Comparison of ENCODE assay signal across 18 mouse cellular contexts in genomic region chr4:137898490-137898889, GRCm38 (mm10). TPM values are rescaled to one million over a fixed set of nuclear protein-coding genes. Genes with fewer than 3 reads are reported as not detected.
DNase-seq lines count a peak whose midpoint lies in the region; ATAC-seq and TF ChIP-seq lines count a peak whose summit lies in the region.
"Had no signal": no experiment of that assay in that cellular context is flagged by ENCODE, and none has a peak within 500 bp of the region (broad histone marks: within the 10 kb centered on the region; RNA-seq: fewer than 3 reads in every experiment).

No protein-coding gene starts in this region.

- H3K36me3 ChIP-seq in midbrain, embryonic 10.5 days: no peaks in the 10 kb centered on the region
- no peaks in the 10 kb centered on the region for H3K36me3 ChIP-seq in midbrain, embryonic 15.5 days (replicated peaks)
- H3K36me3 ChIP-seq in E14TG2a.4 (ENCODE audit: insufficient read depth, low read length): no peaks in the 10 kb centered on the region
- H3K36me3 ChIP-seq in embryonic facial prominence, embryonic 12.5 days: no peaks in the 10 kb centered on the region
- H3K36me3 ChIP-seq: forebrain, embryonic 10.5 days; G1E; heart, embryonic 12.5 days; hindbrain, embryonic 15.5 days had no signal

- peaks cover 68% of the 10 kb centered on the region for H3K4me1 ChIP-seq in midbrain, embryonic 10.5 days
- peaks cover 41% of the 10 kb centered on the region for H3K4me1 ChIP-seq in midbrain, embryonic 15.5 days
- H3K4me1 ChIP-seq in E14TG2a.4 (replicated peaks; ENCODE audit: low read depth, low read length): peaks cover 70% of the 10 kb centered on the region
- peaks cover 46% of the 10 kb centered on the region for H3K4me1 ChIP-seq in embryonic facial prominence, embryonic 12.5 days

- peak overlapping the region; percentile 49; the same call in 1 of the 2 replicates for H3K27ac ChIP-seq in midbrain, embryonic 10.5 days (replicated peaks)
- no peak overlapping the region for H3K27ac ChIP-seq in midbrain, embryonic 15.5 days
- 0 out of 2 replicates have a peak overlapping the region, but pooled peaks have one; percentile 81 for H3K27ac ChIP-seq in embryonic facial prominence, embryonic 12.5 days
- H3K27ac ChIP-seq: forebrain, embryonic 10.5 days; heart, adult 2 months had no signal

- no peak overlapping the region for H3K9ac ChIP-seq in midbrain, embryonic 15.5 days
- no peak overlapping the region for H3K9ac ChIP-seq in embryonic facial prominence, embryonic 12.5 days
- H3K9ac ChIP-seq: hindbrain, embryonic 15.5 days had no signal

- no peaks in the 10 kb centered on the region for H3K9me3 ChIP-seq in midbrain, embryonic 10.5 days (replicated peaks)
- H3K9me3 ChIP-seq in midbrain, embryonic 15.5 days: no peaks in the 10 kb centered on the region
- no peaks in the 10 kb centered on the region for H3K9me3 ChIP-seq in E14TG2a.4 (ENCODE audit: low read length)
- no peaks in the 10 kb centered on the region for H3K9me3 ChIP-seq in embryonic facial prominence, embryonic 12.5 days
- H3K9me3 ChIP-seq: forebrain, embryonic 10.5 days; G1E; heart, embryonic 12.5 days; hindbrain, embryonic 15.5 days had no signal

- DNase-seq in midbrain, embryonic 10.5 days (ENCODE audit: low spot score): no peak
- no peak for DNase-seq in right cerebral cortex, postnatal 4 days
- DNase-seq in urinary bladder, postnatal 25 days (ENCODE audit: low spot score): no peak
- DNase-seq: adrenal gland, adult 8-10 months; adrenal gland, postnatal 36 days; cerebellum, adult 2 months; cerebellum, postnatal 10 days; gastrocnemius, postnatal 14 days; heart, adult 2 months had no signal

- peaks cover 10% of the 10 kb centered on the region; the same call in 1 of the 2 replicates for H3K27me3 ChIP-seq in midbrain, embryonic 10.5 days (ENCODE audit: low read depth, poor library complexity, severe bottlenecking)
- no peaks in the 10 kb centered on the region for H3K27me3 ChIP-seq in midbrain, embryonic 15.5 days (replicated peaks)
- peaks cover 18% of the 10 kb centered on the region for H3K27me3 ChIP-seq in E14TG2a.4 (ENCODE audit: insufficient read depth, low read length)
- no peaks in the 10 kb centered on the region for H3K27me3 ChIP-seq in embryonic facial prominence, embryonic 12.5 days
- H3K27me3 ChIP-seq: heart, embryonic 12.5 days; hindbrain, embryonic 15.5 days had no signal

- TF ChIP-seq CTCF in E14TG2a.4 (conservative IDR thresholded peaks at IDR 0.05; ENCODE audit: low read length): no peak

- WGBS in midbrain, embryonic 10.5 days: 87% methylated on average over 7 of the region's 7 CpGs
- 90% methylated on average over 7 of the region's 7 CpGs for WGBS in midbrain, embryonic 15.5 days
- WGBS in embryonic facial prominence, embryonic 12.5 days: 82% methylated on average over 7 of the region's 7 CpGs

- no peak overlapping the region for H3K4me2 ChIP-seq in midbrain, embryonic 15.5 days
- H3K4me2 ChIP-seq in embryonic facial prominence, embryonic 12.5 days (replicated peaks): no peak overlapping the region
- H3K4me2 ChIP-seq: hindbrain, embryonic 15.5 days had no signal

- no peak for ATAC-seq in midbrain, embryonic 15.5 days (replicated peaks)
- no peak for ATAC-seq in embryonic facial prominence, embryonic 12.5 days (ENCODE audit: insufficient number of reproducible peaks, insufficient read depth, low FRiP score, low TSS enrichment)
- ATAC-seq: forebrain, embryonic 14.5 days had no signal

- no peak overlapping the region for H3K4me3 ChIP-seq in midbrain, embryonic 10.5 days
- H3K4me3 ChIP-seq in midbrain, embryonic 15.5 days: no peak overlapping the region
- H3K4me3 ChIP-seq in E14TG2a.4 (replicated peaks; ENCODE audit: low read length): peak overlapping the region; percentile 0; the same call in 1 of the 2 replicates
- no peak overlapping the region for H3K4me3 ChIP-seq in embryonic facial prominence, embryonic 12.5 days
- H3K4me3 ChIP-seq: erythroblast, embryonic 14.5 days; forebrain, embryonic 10.5 days; heart, adult 2 months; heart, embryonic 12.5 days; hindbrain, embryonic 15.5 days had no signal

RNA-seq across cellular contexts. Expression of gene Ece1, which starts 36.5 kb away (rescaled TPM):
- 31.6 and 31.7 TPM in 2 replicates for polyA plus RNA-seq in midbrain, embryonic 10.5 days (2016; fragmentation: Nextera tagmentation; extraction: Ambion mirVana)
- polyA plus RNA-seq in midbrain, embryonic 15.5 days (2015; fragmentation: Nextera tagmentation; extraction: Ambion mirVana): 20.7 and 23.1 TPM in 2 replicates
- 32.6 and 36.7 TPM in 2 replicates for polyA plus RNA-seq in embryonic facial prominence, embryonic 12.5 days (2016; fragmentation: Nextera tagmentation; extraction: Ambion mirVana)
